Mouse (Mus musculus) CH12.LX (cell line): ENCODE results near the gene Cdh18. TPM values are rescaled to one million over a fixed set of nuclear protein-coding genes. Genes with fewer than 3 reads are reported as not detected.

Source experiments
- DNase-seq: peaks from one replicate; pipeline ENCODE4 v3.0.0-alpha.2; 2013; ENCODE audit errors: extremely low read depth
- H3K27ac ChIP-seq: 2 replicates; pipeline ENCODE4 v1.5.1; 2012; ENCODE audit warnings: low read depth, mild to moderate bottlenecking, control low read depth, moderate library complexity; ENCODE audit not compliant: insufficient read depth
- H3K27me3 ChIP-seq: replicated peaks from 2 replicates; pipeline ENCODE3; 2012; ENCODE audit warnings: inconsistent platforms
- H3K36me3 ChIP-seq, 2 experiments: replicated peaks in 1 of 2; 2 replicates each; pipeline versions ENCODE3 to v1.6.1; 2012; ENCODE audit warnings: inconsistent platforms in 1 of 2, low read length in 1 of 2, mild to moderate bottlenecking in 1 of 2, mixed read lengths in 1 of 2, moderate library complexity in 1 of 2; ENCODE audit not compliant: control insufficient read depth in 1 of 2, insufficient read depth in 1 of 2
- H3K4me1 ChIP-seq, 2 experiments: 2 replicates each; pipeline ENCODE4 v1.6.1; 2012; ENCODE audit warnings: inconsistent platforms in 1 of 2, moderate library complexity in 1 of 2; ENCODE audit not compliant: insufficient read depth in 2 of 2, control insufficient read depth in 1 of 2
- H3K4me2 ChIP-seq: 2 replicates; pipeline ENCODE4 v1.6.1; 2012; ENCODE audit warnings: low read depth, mild to moderate bottlenecking, control low read depth; ENCODE audit not compliant: poor library complexity, insufficient read depth, severe bottlenecking
- H3K4me3 ChIP-seq, 3 experiments: fragments of 150-350 bp in 1 of 3; sonication (generic) in 1 of 3; replicated peaks in 1 of 3; 2 replicates each; pipeline versions ENCODE3 to v1.5.1; 2011 to 2012; ENCODE audit warnings: low read depth in 2 of 3, low read length in 2 of 3, mild to moderate bottlenecking in 2 of 3, moderate library complexity in 2 of 3, control low read depth in 1 of 3, improper control_type of control experiment in 1 of 3, inconsistent platforms in 1 of 3, mixed read lengths in 1 of 3; ENCODE audit not compliant: poor library complexity in 1 of 3
- H3K79me2 ChIP-seq: replicated peaks from 2 replicates; pipeline ENCODE4 v1.6.1; 2012; ENCODE audit warnings: mild to moderate bottlenecking, moderate library complexity; ENCODE audit not compliant: control insufficient read depth, poor library complexity, insufficient read depth, severe bottlenecking; ENCODE audit errors: extremely low read depth
- H3K9ac ChIP-seq: 2 replicates; pipeline ENCODE4 v1.6.1; 2012; ENCODE audit warnings: low read depth, mild to moderate bottlenecking, control low read depth, moderate library complexity; ENCODE audit not compliant: insufficient read depth
- H3K9me3 ChIP-seq: replicated peaks from 2 replicates; pipeline ENCODE3; 2012; ENCODE audit warnings: low read length, inconsistent platforms, mixed read lengths
- CHD1 ChIP-seq: IDR thresholded peaks from 2 replicates; pipeline ENCODE4 v1.6.1; 2012; ENCODE audit warnings: low read depth, low read length, improper control_type of control experiment, inconsistent platforms
- ELF1 ChIP-seq: IDR thresholded peaks from 2 replicates; pipeline ENCODE4 v1.6.1; 2014; ENCODE audit warnings: low read depth, mild to moderate bottlenecking, inconsistent platforms, low read length, improper control_type of control experiment
- EP300 ChIP-seq: IDR thresholded peaks from 2 replicates; pipeline ENCODE4 v1.6.1; 2011; ENCODE audit warnings: low read length, improper control_type of control experiment
- GABPA ChIP-seq: IDR thresholded peaks from 2 replicates; pipeline ENCODE4 v1.6.1; 2012; ENCODE audit warnings: low read depth, low read length, improper control_type of control experiment, inconsistent platforms; ENCODE audit not compliant: insufficient replicate concordance
- MYC ChIP-seq: IDR thresholded peaks from 2 replicates; pipeline ENCODE4 v1.6.1; 2011; ENCODE audit warnings: low read depth, mild to moderate bottlenecking, improper control_type of control experiment, low read length
- NELFE ChIP-seq: IDR thresholded peaks from 2 replicates; pipeline ENCODE4 v1.6.1; 2011; ENCODE audit warnings: low read depth, low read length, improper control_type of control experiment
- NRF1 ChIP-seq: IDR thresholded peaks from 2 replicates; pipeline ENCODE4 v1.6.1; 2014; ENCODE audit warnings: low read depth, mild to moderate bottlenecking, inconsistent platforms, low read length, improper control_type of control experiment, moderate library complexity
- PAX5 ChIP-seq: IDR thresholded peaks from 2 replicates; pipeline ENCODE4 v1.6.1; 2012; ENCODE audit warnings: low read length, inconsistent platforms, mixed read lengths
- POLR2A ChIP-seq: IDR thresholded peaks from 2 replicates; pipeline ENCODE4 v1.6.1; 2011; ENCODE audit warnings: low read depth, mild to moderate bottlenecking, improper control_type of control experiment, low read length
- POLR2AphosphoS2 ChIP-seq: IDR thresholded peaks from 2 replicates; pipeline ENCODE4 v1.6.1; 2011; ENCODE audit warnings: low read depth, low read length, improper control_type of control experiment
- SMC3 ChIP-seq: IDR thresholded peaks from 2 replicates; pipeline ENCODE4 v1.6.1; 2011; ENCODE audit warnings: low read depth, low read length, improper control_type of control experiment
- TCF12 ChIP-seq: IDR thresholded peaks from 2 replicates; pipeline ENCODE4 v1.6.1; 2014; ENCODE audit warnings: low read depth, mild to moderate bottlenecking, inconsistent platforms, low read length, improper control_type of control experiment
- USF1 ChIP-seq: IDR thresholded peaks from 2 replicates; pipeline ENCODE4 v1.6.1; 2014; ENCODE audit warnings: low read depth, mild to moderate bottlenecking, inconsistent platforms, low read length, improper control_type of control experiment
- ZNF384 ChIP-seq: IDR thresholded peaks from 2 replicates; pipeline ENCODE4 v1.6.1; 2012; ENCODE audit warnings: low read depth, low read length, improper control_type of control experiment, inconsistent platforms
- dilution Hi-C: fragments of 300-500 bp; cut with MboI; formaldehyde crosslinking; loops from 2 replicates; pipeline ENCODE4 v1.14.3; 2020; ENCODE audit warnings: low sequenced_read_pairs; ENCODE audit not compliant: extremely low pct_unique_long_range_greater_than_20kb, extremely low pct_ligation_motif_present
- in situ Hi-C: fragments of 300-500 bp; cut with MboI; formaldehyde crosslinking; loops from 3 replicates; pipeline ENCODE4 v1.14.3; 2019; ENCODE audit warnings: low sequenced_read_pairs, low pct_ligation_motif_present, low pct_unique_long_range_greater_than_20kb, mixed read lengths
- polyA plus RNA-seq: library from polyadenylated mRNA; unstranded; fragments of >175 nt; gene quantifications from 2 replicates; pipeline ENCODE4 v1.2.1, GENCODE M21; 2012; ENCODE audit warnings: low read depth; ENCODE audit not compliant: insufficient read length
- total RNA-seq, 2 experiments: library from RNA; depleted of rRNA; stranded (reverse); fragments of 300-350 nt in 1 of 2; fragments of >200 nt in 1 of 2; gene quantifications; 2 replicates each; pipeline ENCODE4 v1.2.3; 2012 to 2014

Cdh18 gene
- total and polyA plus RNA-seq, 3 experiments: not detected

- dilution Hi-C loops: no loop called here
- DNase-seq: no peak
Measured at GRCm38 (mm10) chr15:23518079-23518478, 969.3 kb downstream of the Cdh18 start.

More at GRCm38 (mm10) chr15:23518079-23518478, 969.3 kb downstream of the Cdh18 start:
- Histone ChIP-seq H3K9ac (no peak overlapping the region), H3K9me3 (peaks cover 25% of the 10 kb centered on the region), H3K27ac (no peak overlapping the region), H3K36me3 (no peaks in the 10 kb centered on the region), H3K4me1 (no peaks in the 10 kb centered on the region), H3K4me3 (no peak overlapping the region), H3K27me3 (no peaks in the 10 kb centered on the region), H3K4me2 (no peak overlapping the region), H3K79me2 (no peaks in the 10 kb centered on the region)
- TF ChIP-seq TCF12 (no peak), USF1 (no peak), GABPA (no peak), NELFE (no peak), MYC (no peak), SMC3 (no peak), EP300 (no peak), NRF1 (no peak), POLR2A (no peak), POLR2AphosphoS2 (no peak), PAX5 (no peak), ZNF384 (no peak), CHD1 (no peak), ELF1 (no peak)
- in situ Hi-C loops: no loop called here
